Mouse (Mus musculus) intestine, embryonic 15.5 days (tissue): Measurements from ENCODE around the gene Cdhr5. TPM values are rescaled to one million over a fixed set of nuclear protein-coding genes. Genes with fewer than 3 reads are reported as not detected.
A peak's percentile ranks its signal among the peaks of the same experiment; 100 is the strongest.

Experiments used
- microRNA counts: library from miRNA; unstranded; fragments of <30 nt; microRNA quantifications from one replicate; lab custom pipeline; 2016
- polyA plus RNA-seq: library from polyadenylated mRNA; unstranded; fragments of >200 nt; fragmentation: Nextera tagmentation; extraction: Ambion mirVana; gene quantifications from 2 replicates; pipeline ENCODE4 v1.2.1, GENCODE M21; 2015

Cdhr5 gene
- polyA plus RNA-seq, 1 experiment from 2014 or later = 75.8 TPM

MicroRNAs encoded within 50 kb of the gene (microRNA counts, 519-probe panel; counts per million panel counts)
- 3,421 counts per million, percentile 85 among the panel's probes with 10 or more counts for microRNA mmu-miR-210 (lab: Ali Mortazavi, UCI)

Other genes starting within 250 kb of the Cdhr5 start
- not detected in 2 replicates for gene Gm17387, start 247.7 kb downstream of the Cdhr5 start, polyA plus RNA-seq
- gene B4galnt4, start 215.7 kb downstream of the Cdhr5 start, polyA plus RNA-seq = 7.9 and 10.7 TPM in 2 replicates
- 24.6 and 26.1 TPM in 2 replicates for gene Pkp3, start 198.6 kb downstream of the Cdhr5 start, polyA plus RNA-seq
- gene Sigirr, start 176.2 kb downstream of the Cdhr5 start, polyA plus RNA-seq = 17.8 and 20.5 TPM in 2 replicates
- 29.5 and 35.3 TPM in 2 replicates for gene Ano9, start 159.0 kb downstream of the Cdhr5 start, polyA plus RNA-seq
- 58.0 and 59.7 TPM in 2 replicates for gene Ptdss2, start 154.4 kb downstream of the Cdhr5 start, polyA plus RNA-seq
- 123 and 155 TPM in 2 replicates for gene Rnh1, start 103.9 kb downstream of the Cdhr5 start, polyA plus RNA-seq
- gene Hras, start 82.8 kb downstream of the Cdhr5 start, polyA plus RNA-seq = 92.9 and 107 TPM in 2 replicates
- gene Lrrc56, start 82.6 kb downstream of the Cdhr5 start, polyA plus RNA-seq = 5.1 and 5.4 TPM in 2 replicates
- gene Lmntd2, start 62.7 kb downstream of the Cdhr5 start, polyA plus RNA-seq = 3.5 and 3.6 TPM in 2 replicates
- 63.7 and 70.0 TPM in 2 replicates for gene Rassf7, start 60.9 kb downstream of the Cdhr5 start, polyA plus RNA-seq
- gene Phrf1, start 48.0 kb downstream of the Cdhr5 start, polyA plus RNA-seq = 61.9 and 62.1 TPM in 2 replicates
- gene Irf7, start 10.3 kb downstream of the Cdhr5 start, polyA plus RNA-seq = 5.2 and 5.7 TPM in 2 replicates
- gene Sct, start 2.3 kb upstream of the Cdhr5 start, polyA plus RNA-seq = 203 and 260 TPM in 2 replicates
- 0.35 and 0.40 TPM in 2 replicates for gene Drd4, start 15.2 kb upstream of the Cdhr5 start, polyA plus RNA-seq
- gene Deaf1, start 50.9 kb upstream of the Cdhr5 start, polyA plus RNA-seq = 63.1 and 63.5 TPM in 2 replicates
- gene Tmem80, start 51.0 kb upstream of the Cdhr5 start, polyA plus RNA-seq = 35.1 and 35.6 TPM in 2 replicates
- gene Eps8l2, start 62.1 kb upstream of the Cdhr5 start, polyA plus RNA-seq = 117 and 133 TPM in 2 replicates
- gene Taldo1, start 115.4 kb upstream of the Cdhr5 start, polyA plus RNA-seq = 458 and 460 TPM in 2 replicates
- 47.4 and 49.2 TPM in 2 replicates for gene Gatd1, start 137.3 kb upstream of the Cdhr5 start, polyA plus RNA-seq
- gene Cend1, start 152.7 kb upstream of the Cdhr5 start, polyA plus RNA-seq = 3.8 and 3.9 TPM in 2 replicates
- 28.5 and 33.1 TPM in 2 replicates for gene Slc25a22, start 161.1 kb upstream of the Cdhr5 start, polyA plus RNA-seq
- 7.6 and 9.6 TPM in 2 replicates for gene Pidd1, start 167.2 kb upstream of the Cdhr5 start, polyA plus RNA-seq
- gene Rplp2, start 170.6 kb upstream of the Cdhr5 start, polyA plus RNA-seq = 1,378 and 1,526 TPM in 2 replicates
- gene Pnpla2, start 178.4 kb upstream of the Cdhr5 start, polyA plus RNA-seq = 35.1 and 38.1 TPM in 2 replicates
- gene Cracr2b, start 184.3 kb upstream of the Cdhr5 start, polyA plus RNA-seq = 16.5 and 22.0 TPM in 2 replicates
- 21.5 and 25.5 TPM in 2 replicates for gene Cd151, start 190.6 kb upstream of the Cdhr5 start, polyA plus RNA-seq
- 57.9 and 61.9 TPM in 2 replicates for gene Polr2l, start 198.3 kb upstream of the Cdhr5 start, polyA plus RNA-seq
- 60.7 and 67.8 TPM in 2 replicates for gene Tspan4, start 198.5 kb upstream of the Cdhr5 start, polyA plus RNA-seq